Comparison of ENCODE assay signal across 28 mouse cellular contexts in genomic region chr14:37064849-37065248, GRCm38 (mm10). TPM values are rescaled to one million over a fixed set of nuclear protein-coding genes. Genes with fewer than 3 reads are reported as not detected.
"Had no signal": no experiment of that assay in that cellular context is flagged by ENCODE, and none has a peak within 500 bp of the region (broad histone marks: within the 10 kb centered on the region; RNA-seq: fewer than 3 reads in every experiment).

No protein-coding gene starts in this region.

- H3K27ac ChIP-seq: lung, embryonic 15.5 days; macrophage; midbrain, embryonic 12.5 days; neural tube, embryonic 12.5 days had no signal

- H3K9ac ChIP-seq: liver, postnatal 0 days; lung, embryonic 15.5 days; midbrain, embryonic 12.5 days; neural tube, embryonic 12.5 days had no signal

- H3K4me2 ChIP-seq: lung, embryonic 15.5 days; midbrain, embryonic 12.5 days; neural tube, embryonic 12.5 days had no signal

- H3K4me1 ChIP-seq: lung, embryonic 15.5 days; megakaryocyte, embryonic 14.5 days; midbrain, embryonic 12.5 days; neural tube, embryonic 12.5 days had no signal

- H3K9me3 ChIP-seq: lung, embryonic 15.5 days; midbrain, embryonic 12.5 days; neural tube, embryonic 12.5 days had no signal

- H3K4me3 ChIP-seq: lung, embryonic 15.5 days; megakaryocyte, embryonic 14.5 days; midbrain, embryonic 12.5 days; neural tube, embryonic 12.5 days had no signal

- ATAC-seq: liver, postnatal 0 days; lung, postnatal 0 days; midbrain, embryonic 16.5 days had no signal

- DNase-seq: liver, postnatal 0 days; lung, adult 2 months; lung, postnatal 14 days; lung, postnatal 36 days; midbrain, embryonic 14.5 days; retina, postnatal 1 day; right cerebral cortex, adult 18-20 months; right cerebral cortex, postnatal 25 days; right cerebral cortex, postnatal 4 days; spleen, adult 18-20 months; thymus, adult 18-20 months; thymus, postnatal 14 days; thymus, postnatal 36 days had no signal

- H3K27me3 ChIP-seq: lung, embryonic 15.5 days; megakaryocyte, embryonic 14.5 days; midbrain, embryonic 12.5 days; neural tube, embryonic 12.5 days had no signal

- H3K36me3 ChIP-seq: lung, embryonic 15.5 days; midbrain, embryonic 12.5 days; neural tube, embryonic 12.5 days had no signal

RNA-seq across cellular contexts. Expression of gene Lrit2, which starts 2.9 kb away (rescaled TPM):
- total RNA-seq: megakaryocyte progenitor cell, adult 5-6 weeks; monocyte, adult 5-6 weeks; neutrophil, adult 5-6 weeks had no signal
- polyA plus RNA-seq: liver, postnatal 0 days; lung, adult 2 months; lung, embryonic 15.5 days; lung, postnatal 0 days; macrophage; midbrain, embryonic 12.5 days; midbrain, embryonic 14.5 days; midbrain, embryonic 16.5 days; neural tube, embryonic 12.5 days; neural tube, embryonic 14.5 days; small intestine, adult 2 months; stomach, embryonic 14.5 days; stomach, embryonic 16.5 days; thymus, postnatal 0 days had no signal

RNA-seq across cellular contexts. Expression of gene Lrit1, which starts 10.2 kb away (rescaled TPM):
- total RNA-seq: megakaryocyte progenitor cell, adult 5-6 weeks; monocyte, adult 5-6 weeks; neutrophil, adult 5-6 weeks had no signal
- polyA plus RNA-seq: lung, adult 2 months; lung, embryonic 15.5 days; lung, postnatal 0 days; macrophage; midbrain, embryonic 12.5 days; midbrain, embryonic 14.5 days; midbrain, embryonic 16.5 days; neural tube, embryonic 12.5 days; neural tube, embryonic 14.5 days; small intestine, adult 2 months; stomach, embryonic 14.5 days; stomach, embryonic 16.5 days; thymus, postnatal 0 days had no signal

RNA-seq across cellular contexts. Expression of gene Rgr, which starts 16.1 kb away (rescaled TPM):
- total RNA-seq: megakaryocyte progenitor cell, adult 5-6 weeks; monocyte, adult 5-6 weeks; neutrophil, adult 5-6 weeks had no signal
- polyA plus RNA-seq: liver, postnatal 0 days; lung, adult 2 months; lung, embryonic 15.5 days; lung, postnatal 0 days; macrophage; midbrain, embryonic 12.5 days; midbrain, embryonic 16.5 days; neural tube, embryonic 12.5 days; neural tube, embryonic 14.5 days; small intestine, adult 2 months; stomach, embryonic 14.5 days; stomach, embryonic 16.5 days; thymus, postnatal 0 days had no signal

RNA-seq across cellular contexts. Expression of gene Cdhr1, which starts 33.3 kb away (rescaled TPM):
- total RNA-seq: megakaryocyte progenitor cell, adult 5-6 weeks; monocyte, adult 5-6 weeks; neutrophil, adult 5-6 weeks had no signal
- polyA plus RNA-seq: liver, postnatal 0 days; macrophage had no signal

RNA-seq across cellular contexts. Expression of gene 2610528A11Rik, which starts 49.0 kb away (rescaled TPM):
- total RNA-seq: monocyte, adult 5-6 weeks; neutrophil, adult 5-6 weeks had no signal
- polyA plus RNA-seq: midbrain, embryonic 12.5 days; midbrain, embryonic 14.5 days; midbrain, embryonic 16.5 days; neural tube, embryonic 14.5 days had no signal
